Mouse (Mus musculus) heart, postnatal 4 days (tissue): ENCODE data around the gene Naa16. TPM values are rescaled to one million over a fixed set of nuclear protein-coding genes. Genes with fewer than 3 reads are reported as not detected.

Experiments used
- DNase-seq: peaks from one replicate; pipeline ENCODE4 v3.0.0; 2021
- total RNA-seq, 2 experiments: library from RNA; stranded (reverse); gene quantifications; 2 replicates each; pipeline ENCODE4 v1.2.3; 2021

The Naa16 gene
- total RNA-seq, 2 experiments from 2014 or later, result 14.9 to 15.0 TPM

DNA sequence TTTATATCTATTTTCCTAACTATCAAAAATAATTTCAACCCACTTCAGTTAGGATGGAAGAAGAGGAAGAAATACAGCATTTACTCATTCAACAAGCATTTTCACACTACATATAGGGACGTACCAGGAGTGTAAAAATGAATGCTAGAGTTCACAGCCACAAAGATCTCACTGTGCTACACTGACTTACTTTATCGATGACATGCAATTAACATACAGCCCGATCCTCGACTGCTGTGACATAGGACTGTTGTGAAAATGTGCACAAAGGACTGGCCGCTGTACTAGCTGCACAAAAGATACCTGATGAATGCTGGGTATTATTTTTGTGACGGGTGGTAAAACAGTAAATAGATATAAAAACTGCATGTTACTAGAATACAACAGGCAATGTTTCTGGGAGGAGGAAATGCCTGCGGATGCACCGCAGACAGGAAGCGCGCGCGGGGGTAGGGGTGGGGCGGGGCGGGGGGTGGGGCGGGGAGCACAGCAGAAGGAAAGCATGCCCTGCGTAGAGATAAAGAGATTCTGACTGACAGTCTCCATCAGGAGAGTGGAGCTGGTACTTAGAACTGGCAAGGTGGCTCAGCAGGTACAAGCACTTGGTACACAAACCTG lies 59.5 kb downstream of the Naa16 start:
- DNase-seq, result no peak

DNA sequence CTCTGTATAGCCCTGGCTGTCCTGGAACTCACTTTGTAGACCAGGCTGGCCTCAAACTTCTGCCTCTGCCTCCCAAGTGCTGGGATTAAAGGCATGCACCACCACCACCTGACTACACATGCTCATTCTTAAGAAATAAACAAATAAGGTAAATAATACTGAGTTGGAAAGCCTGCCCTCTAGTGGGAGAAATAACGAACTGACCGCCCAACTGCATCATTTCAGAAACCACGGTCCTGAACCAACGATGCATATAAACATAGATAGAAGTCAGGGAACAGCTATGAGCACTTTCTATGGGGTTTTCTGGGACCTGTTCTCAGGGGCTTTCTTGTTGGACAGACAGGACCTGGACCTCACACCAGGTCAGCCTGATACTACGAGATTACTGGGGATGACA lies 63.5 kb downstream of the Naa16 start:
- peak; percentile 51 for DNase-seq

DNA sequence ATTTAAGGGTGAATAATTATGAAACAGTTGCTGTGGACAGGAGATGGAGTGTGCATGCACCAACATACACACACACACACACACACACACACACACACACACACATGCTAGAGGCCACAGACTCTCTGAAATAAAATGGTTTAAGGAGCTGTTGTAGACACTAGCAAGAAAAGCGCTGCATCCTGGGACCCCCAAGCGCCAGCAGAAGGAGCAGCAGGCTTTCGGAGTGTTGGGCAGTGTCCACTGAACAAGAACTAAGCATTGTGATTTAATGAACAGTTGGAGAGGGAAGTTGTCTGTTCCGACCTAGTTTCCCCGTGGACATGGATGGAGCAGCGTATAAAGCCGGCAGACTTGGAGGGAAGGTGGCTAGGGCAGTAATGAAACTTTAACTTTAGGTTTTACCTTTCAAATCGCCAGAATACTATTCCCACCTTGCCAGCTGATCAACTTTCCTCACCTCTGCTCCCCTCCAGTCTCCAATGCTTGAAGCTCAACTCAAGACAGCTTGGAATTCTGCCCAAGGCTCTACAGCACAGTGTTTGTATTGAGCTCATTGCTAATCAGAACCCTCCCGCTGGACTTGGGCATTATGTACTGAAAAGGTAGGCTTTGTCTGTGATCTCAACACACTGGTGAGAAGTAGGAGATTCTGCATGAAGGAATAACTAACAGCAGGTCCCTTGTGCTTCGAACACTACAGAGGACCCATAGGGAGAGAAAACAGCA lies 66.3 kb downstream of the Naa16 start:
- no peak for DNase-seq

DNA sequence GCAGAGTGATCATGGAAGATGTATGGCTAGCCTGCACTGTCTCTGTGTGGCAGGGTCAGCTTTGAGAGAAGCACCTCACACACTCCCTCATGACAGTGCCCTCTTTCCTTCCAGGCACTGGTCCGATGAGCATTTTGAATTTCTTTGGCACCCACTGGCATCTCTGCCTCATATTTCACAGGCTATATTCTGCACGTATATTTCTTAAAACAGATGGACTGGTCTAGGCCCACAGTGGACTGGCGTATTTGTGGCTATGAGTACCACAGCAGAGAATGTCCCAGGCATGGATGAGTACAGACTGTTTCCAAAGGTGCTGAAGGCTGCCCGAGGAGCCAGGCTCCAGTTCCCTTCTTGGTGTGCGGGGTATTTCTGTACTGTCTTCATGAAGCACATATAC lies 68.7 kb downstream of the Naa16 start:
- DNase-seq, result no peak

DNA sequence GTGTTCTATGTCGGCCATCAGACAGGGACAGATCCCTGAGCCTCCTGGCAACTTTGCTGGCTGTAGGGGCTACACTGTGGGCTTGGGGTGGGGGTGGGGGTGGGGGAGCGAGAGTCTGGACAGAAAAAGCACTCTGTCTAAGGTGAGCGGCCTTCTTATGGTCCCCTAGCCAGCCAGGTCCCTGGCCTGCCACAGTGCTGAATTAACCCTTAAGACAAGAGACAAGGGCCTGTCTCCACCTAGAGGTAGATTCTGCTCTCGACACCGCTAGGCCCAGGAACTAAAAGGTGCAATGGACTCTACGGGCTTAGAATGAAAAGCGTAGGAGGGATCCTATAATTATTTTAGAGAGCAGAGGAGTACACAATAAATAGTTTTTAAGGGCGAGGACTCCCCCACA lies 69.4 kb downstream of the Naa16 start:
- no peak for DNase-seq

DNA sequence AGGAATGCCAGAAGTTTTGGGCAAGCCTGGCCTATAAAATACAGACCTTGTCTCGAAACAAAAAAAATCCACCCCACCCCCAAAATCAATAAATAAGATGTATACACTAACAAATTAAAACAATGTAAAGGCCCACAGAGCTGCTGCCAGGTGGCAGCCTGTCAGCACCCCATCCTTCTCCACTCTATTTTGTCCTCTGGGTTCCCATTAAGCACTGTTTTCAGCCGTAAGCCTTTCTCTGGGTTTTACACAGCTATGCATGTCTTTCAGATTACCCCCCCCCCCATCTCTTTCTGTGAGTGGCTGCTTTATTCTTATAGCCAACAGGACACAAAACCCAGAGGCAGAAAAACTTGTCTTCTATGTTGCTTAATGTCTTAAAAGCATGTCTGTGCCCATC lies 73.0 kb downstream of the Naa16 start:
- DNase-seq, result no peak

DNA sequence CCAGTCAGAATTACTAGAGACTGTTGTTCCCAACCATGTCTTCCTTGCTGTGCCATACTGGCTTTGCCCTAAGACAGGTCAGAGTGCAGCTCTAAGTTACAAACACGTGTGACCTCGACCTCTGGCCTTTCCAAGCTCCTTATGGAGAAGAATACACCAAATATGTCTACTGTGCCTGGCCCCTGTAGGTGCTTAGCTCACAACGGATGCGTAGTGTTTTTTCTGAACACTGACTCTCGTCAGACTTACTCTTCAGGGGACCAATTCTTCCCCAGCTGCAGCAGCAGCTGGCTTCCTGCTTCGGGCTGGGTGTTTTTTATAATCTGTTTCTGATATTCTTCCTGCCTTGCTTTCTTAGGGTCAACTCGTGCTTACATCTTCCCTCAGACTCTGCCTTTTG lies 74.7 kb downstream of the Naa16 start:
- DNase-seq, result no peak

DNA sequence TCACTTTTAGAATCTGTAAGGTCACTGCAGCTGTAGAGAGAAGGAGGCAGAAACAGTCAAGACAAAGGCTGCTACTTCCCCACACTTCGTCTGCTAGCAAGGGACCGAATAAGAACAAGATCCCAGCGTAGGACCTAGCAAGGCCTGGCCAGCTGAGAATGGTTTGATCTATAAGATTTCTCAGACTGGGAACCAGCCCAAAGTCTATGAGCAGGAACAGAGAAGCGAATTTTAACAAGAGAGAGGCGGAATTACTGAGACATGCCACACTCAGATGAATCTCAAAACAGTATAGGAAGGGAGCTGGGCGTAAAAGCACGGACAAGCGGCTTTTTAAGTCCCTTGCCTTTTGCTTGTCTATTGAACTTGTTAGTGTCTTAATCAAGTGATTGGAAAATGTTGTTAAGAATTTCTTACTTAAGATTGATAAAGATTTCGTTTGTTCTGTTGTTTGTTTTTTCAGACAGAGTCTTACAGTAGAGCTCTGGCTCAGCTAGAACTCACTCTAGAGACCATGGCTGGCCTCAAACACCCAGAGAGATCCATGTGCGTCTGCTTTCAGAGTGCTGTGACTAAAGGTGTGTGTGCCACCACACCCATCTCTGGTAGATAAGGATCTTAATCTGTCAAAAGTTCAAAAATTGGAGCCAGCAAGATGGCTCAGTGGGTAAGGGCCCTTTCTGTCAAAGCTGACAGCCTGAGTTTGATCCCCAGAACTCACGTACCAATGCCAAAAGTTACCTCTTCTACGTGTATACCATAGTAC lies 76.2 kb downstream of the Naa16 start:
- DNase-seq, result no peak

DNA sequence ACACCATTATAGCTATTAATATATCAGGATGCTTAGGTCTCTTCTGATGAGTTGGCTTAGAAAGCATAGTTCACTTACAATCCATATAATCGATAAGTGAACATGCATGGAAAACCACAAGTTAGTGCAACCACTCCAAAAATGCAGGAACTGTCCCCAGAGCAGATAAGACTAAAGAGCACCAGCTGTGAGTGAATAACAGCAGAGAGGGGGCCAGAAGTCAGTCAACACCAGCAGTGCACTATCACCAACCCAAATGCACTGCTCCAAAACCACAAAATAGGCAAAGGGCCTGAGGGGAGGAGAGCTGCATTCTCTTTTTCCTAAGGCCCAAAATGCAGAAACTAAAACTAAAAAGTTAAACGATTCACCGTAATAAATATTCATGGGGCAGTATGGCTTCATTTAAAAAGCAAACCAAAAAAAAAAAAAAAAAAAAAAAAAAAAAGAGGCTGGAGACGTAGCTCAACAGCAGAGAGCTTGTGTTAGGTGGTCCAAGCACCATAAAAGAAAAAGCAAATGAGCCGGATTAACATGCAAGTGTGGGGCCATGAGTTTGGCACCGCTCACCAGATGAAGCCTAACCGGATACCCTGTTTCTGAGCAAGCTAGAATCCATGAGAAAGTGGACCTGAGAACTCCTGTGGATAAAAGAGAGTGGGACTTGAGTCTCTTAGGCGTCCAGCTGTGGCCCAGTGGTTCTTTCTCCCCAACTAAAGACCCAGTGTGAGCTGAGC lies 77.0 kb downstream of the Naa16 start:
- DNase-seq, result no peak

DNA sequence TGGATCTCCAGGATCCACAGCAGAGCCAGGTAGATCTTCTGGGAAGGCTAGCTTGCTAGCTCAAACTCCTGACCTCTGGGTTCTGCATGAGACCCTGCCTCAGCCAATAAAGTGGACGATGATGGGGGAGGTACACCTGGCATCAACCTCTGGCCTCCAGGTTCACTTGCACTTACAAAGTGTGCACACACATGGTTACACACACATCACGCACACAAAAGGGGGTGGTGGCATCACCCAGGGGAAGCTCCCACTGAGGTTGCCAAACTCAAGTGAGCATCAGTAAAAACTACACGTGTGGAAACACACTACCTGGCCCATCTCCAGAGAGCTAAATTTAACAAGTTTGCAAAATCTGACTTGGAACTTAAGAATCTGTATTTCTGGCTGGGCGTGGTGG lies 77.9 kb downstream of the Naa16 start:
- no peak for DNase-seq

DNA sequence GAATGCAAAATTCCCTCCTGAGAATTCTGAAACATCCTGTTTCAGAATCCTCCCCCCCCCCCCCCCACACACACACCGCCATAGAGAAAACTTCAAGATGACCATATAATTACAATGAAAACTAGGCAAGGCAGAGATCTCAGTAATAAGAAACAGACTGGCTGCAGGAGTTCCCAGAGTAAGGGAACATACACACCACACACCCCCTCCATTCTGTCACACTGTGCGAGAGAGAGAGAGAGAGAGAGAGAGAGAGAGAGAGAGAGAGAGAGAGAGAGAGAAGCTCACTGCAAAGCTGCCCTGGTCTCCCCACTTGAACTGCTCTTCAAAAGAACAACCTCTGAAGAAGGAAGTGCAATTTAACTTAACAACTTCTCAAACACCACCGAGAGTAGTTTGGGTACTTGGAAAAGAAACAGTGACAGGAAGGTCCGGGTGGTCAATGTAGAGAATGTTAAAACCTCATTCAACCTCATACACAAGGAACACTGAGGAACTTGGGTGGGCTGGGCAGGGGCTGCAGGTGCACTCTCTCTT lies 78.6 kb downstream of the Naa16 start:
- DNase-seq, result no peak

DNA sequence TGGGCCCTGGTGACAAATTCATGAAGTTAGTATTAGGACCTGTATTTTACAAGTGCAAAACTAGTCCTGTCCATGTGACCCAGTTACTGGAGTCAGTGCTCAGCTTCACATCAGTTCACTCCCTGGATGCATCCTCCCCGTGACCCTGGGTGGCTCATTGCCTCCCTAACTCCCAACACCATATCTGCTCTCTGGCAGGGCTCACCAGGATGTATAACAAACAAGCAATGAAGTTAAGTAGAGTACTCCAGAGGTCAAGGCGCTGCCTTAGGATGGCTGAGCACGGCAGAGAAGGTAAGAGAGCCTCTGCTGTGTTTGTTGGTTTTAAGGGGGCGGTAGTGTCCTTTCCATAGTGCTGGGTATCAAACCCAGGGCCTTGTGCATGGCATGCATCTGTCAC lies 81.5 kb downstream of the Naa16 start:
- no peak for DNase-seq

DNA sequence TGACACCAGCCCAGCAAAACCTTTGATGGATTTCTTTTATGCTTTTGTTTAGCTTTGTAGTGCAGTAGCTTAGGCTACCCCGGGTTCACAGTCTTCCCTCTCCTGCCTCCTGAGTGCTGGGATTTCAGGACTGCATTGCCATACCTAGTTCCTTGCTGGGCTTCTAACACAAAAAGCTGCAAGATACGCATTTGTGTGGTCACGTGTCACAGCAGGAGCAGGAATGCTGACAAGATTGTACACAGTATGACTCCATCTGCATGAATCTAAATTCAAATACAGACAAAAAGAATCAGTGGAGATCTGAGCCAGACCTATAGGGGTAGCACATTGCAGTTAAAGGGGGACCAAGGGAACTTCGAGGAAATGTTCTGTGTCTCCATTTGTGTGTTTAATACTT lies 82.2 kb downstream of the Naa16 start:
- no peak for DNase-seq

DNA sequence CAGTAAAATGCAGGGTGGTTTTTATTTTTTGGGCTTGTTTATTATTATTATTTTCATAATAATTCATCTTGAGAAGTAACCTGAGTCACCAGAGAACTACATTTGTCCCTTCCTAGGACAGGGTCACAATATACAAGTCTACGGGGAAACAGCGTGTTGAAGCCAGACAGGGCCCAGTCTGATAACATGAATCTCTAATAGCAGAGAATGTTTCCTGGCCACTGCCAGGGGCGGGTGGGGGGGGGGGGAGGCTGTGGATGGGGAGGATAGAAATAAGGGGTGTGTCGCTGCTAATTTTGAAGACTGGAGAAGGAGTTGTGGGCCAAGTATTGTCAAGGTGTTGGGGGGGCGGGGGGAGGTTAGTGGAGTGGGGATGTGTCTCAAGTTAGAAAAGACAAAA lies 82.7 kb downstream of the Naa16 start:
- no peak for DNase-seq

DNA sequence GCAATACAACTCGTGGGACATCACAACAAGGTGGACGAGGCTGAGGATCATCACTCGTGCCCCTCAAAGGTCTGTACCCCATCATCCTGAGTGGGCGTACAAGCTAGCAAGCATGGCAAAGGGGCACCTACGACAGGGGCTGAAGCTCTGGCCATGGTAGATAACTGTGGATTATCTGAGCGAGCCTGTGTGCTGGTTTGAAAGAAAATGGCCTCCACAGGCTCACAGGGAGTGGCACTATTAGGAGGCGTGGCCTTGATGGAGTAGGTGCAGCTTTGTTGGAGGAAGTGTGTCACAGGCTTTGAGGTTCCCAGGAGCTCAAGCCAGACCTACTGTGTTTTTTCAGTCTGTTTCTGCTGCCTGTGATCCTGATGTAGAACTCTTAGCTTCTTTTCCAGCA lies 83.4 kb downstream of the Naa16 start:
- no peak for DNase-seq

DNA sequence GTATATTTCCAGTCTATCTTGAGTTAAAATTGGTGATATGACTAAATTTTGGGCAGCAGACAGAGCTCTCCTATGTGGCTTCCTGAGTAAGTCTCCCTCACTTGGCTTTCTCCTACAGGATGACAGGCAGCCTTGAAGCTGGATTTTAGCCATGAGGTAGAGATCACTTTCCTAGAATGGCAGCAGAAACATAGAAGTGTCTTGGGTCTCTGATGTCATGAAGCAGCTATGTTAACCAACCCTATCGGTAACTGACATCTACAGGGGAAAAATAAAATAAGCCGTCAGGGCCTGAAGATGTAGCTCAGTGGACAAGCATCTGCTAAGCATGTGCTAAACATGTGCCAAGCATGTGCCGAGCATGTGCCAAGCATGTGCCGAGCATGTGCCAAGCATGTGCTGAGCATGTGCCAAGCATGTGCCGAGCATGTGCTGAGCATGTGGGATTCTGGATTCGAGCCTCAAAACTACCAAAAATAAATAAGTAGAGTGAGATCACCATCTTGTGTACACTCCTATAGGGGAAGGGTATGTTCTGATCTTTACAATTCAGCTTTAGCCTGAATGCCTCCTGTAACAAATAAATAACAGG lies 85.6 kb downstream of the Naa16 start:
- no peak for DNase-seq

DNA sequence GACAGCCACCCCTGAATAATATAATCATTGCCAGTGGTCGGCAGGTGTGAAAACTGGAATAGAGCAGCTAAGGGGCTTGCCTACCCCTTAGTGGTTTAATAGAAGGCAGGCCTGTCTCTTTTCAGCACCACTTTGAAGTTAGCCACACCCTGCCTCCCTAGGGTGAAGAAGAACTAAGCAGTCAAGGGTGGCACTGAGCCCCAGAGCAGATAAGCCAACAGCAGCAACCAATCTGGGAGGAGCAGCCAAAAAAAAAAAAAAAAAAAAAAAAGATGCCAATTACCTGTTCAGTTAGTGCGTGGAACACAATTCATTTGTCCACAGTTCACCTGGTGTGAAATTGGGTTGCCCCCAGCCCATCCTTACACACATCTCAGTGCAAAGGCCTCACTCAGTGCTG lies 87.4 kb downstream of the Naa16 start:
- DNase-seq, result no peak

DNA sequence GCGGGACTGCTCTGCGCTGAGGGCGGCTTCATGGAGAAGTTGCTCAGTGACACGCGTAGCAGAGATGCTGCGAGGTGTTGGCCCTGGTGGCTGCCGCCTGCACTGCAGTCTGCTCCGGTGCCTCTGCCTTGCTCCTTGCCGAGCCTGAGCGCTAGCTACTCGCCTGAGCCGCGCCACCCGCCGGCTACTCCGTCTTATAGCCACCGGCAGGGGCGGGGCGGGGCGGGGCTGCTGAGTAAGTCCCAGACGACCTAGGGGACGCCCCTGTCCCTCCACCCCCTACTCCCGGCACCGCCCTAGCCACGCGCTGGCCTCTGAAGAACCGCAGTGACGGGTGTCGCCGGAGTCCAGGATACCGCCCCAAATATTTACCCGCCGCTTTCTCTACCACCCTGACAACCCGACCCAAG lies 89.1 kb downstream of the Naa16 start, which contains the start of gene Rgcc:
Rgcc (minus strand) TSS at position 180 of the 410 bp plus-strand sequence.
- DNase-seq, result peak; percentile 96

DNA sequence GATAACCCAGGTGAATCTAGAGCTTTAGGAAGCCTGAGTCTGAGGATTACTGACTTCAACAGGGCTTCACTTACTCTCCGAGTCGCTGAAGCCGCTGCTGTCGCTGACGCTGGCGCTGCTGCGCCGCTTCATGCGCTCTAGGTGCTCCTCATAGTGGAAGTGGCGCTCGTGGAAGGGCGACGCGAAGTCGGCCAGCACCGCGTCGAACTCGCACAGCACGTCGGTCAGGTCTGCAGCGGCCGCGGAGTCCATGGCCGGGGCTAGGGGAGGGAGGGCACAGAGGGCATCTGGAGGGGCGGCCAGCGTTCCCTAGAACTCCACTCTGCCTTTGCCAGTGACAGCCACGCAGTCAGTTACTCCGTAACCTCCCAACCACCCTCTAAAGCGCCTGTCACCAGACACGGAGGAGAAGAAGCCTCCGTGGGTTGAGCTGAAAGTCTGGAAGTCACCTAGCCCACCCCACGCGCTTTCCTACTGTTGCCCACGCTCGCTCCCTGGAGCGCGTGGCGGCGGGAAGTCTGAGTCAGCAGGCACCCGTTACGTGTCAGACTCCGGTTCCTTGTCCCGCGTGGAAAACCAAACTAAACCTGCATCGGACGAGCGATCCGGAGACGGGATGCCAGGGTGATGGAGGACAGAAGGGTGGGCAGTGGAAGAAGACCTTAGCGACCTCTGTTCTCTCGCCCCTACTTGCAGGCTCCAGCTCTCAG lies 89.8 kb downstream of the Naa16 start:
- peak; percentile 26 for DNase-seq

DNA sequence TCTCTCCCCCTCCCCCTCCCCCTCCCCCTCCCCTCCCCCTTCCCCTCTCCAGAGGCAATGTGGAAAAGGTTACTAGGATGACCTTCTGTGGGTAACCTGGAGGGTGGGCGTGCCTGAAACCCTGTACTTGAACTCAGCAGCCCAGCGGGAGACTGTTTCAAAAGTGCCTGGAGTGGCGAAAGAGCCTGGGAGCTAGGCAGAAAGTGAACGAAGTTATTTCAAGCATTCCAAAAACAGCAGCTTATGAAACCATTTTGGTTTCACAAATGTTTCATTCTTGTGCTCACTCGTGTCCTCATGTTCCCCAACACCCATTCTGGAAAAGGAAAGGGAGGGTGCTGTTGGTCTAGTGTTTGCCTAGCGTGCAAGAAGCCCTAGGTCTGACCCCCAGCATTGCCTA lies 90.8 kb downstream of the Naa16 start:
- DNase-seq, result no peak

DNA sequence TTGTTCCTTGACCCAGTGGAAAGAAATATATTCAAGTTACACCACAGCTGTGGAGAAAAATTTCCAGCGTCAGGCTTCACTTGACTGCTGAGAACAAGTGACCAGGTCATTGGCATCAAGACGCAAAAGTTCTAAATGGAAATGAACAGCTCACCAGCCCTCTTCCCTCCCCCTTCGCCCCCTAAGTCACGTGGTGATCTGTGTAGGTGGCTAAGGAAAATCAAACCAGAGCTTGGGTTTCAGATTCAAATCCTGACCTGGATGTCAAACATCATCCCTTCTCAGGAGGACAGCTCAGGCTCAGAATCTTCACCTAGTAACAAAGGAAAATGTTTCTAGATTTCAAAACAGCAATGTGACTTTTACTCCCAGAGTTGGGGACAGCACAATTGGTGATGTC lies 91.3 kb downstream of the Naa16 start:
- no peak for DNase-seq
